Mouse (Mus musculus): ENCODE results near the gene Mrps9.

DNA sequence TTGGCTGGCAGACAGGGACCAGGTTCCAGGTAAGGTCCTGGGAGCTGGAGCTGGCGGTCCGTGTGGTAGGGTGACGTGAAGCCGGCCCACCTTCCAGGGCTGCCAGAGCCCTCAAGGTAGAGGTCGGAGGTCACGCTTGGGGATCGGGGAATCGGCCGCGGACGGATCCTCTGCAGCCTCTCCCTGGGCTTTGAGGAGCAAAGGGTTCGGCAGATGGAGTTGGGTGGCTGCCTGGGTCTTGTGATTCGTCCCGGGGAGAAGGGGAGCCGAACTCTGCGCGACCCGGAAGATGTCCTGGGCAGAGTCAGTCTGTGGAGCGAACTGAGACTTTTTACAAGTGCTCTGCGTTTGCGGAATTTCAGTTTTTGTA, 350 bp downstream of the Mrps9 start:
- TF ChIP-seq POLR2A (IDR thresholded peaks at IDR 0.05; ENCODE audit: borderline replicate concordance, low read depth, low read length): no peak
- TF ChIP-seq CTCF (IDR thresholded peaks at IDR 0.05; ENCODE audit: low read depth, low read length): no peak

Measured in bone marrow macrophage, adult 2 months (primary cell).